Mouse (Mus musculus) brain, embryonic 14.5 days (tissue): ENCODE measurements around the gene Hbs1l. TPM values are rescaled to one million over a fixed set of nuclear protein-coding genes. Genes with fewer than 3 reads are reported as not detected.

Experiments used
- DNase-seq: peaks from one replicate; pipeline ENCODE4 v3.0.0-alpha.2; 2011; ENCODE audit warnings: low read depth
- CTCF ChIP-seq: fragments of 200-500 bp; IDR thresholded peaks from 2 replicates; pipeline ENCODE4 v1.5.1; 2012; ENCODE audit warnings: inconsistent platforms, mild to moderate bottlenecking, moderate library complexity, borderline replicate concordance; ENCODE audit not compliant: insufficient read depth, insufficient read length; ENCODE audit errors: extremely low read depth
- POLR2A ChIP-seq: fragments of 200-500 bp; IDR thresholded peaks from 2 replicates; pipeline ENCODE4 v1.6.1; 2012; ENCODE audit warnings: mild to moderate bottlenecking, inconsistent platforms, borderline replicate concordance; ENCODE audit not compliant: poor library complexity, insufficient read depth, insufficient read length, severe bottlenecking; ENCODE audit errors: extremely low read depth
- polyA plus RNA-seq: library from polyadenylated mRNA; depleted of rRNA; stranded (reverse); fragments of >200 nt; gene quantifications from 2 replicates; pipeline ENCODE4 v1.2.3, GENCODE M21; 2012

Gene Hbs1l
- polyA plus RNA-seq, 1 experiment = 56.6 TPM

DNA sequence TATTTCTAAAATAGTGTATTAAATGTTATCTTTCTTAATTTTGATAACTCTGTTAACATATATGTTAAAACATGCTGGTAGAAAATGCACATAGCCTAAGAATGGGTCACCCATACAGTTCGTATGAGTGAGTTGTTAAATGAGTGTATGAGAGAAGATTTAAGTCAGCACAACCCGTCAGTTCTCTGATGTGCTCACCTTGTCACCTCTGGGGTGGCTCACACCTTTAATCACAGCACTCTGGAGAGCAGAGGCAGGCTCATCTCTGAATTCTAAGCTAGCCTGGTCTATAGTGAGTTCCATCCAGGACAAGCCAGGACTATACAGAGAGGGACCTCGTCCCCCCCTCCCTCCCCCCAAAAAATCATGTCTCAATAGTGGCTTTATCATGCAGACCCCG lies 22.5 kb downstream of the Hbs1l start:
- no peak for TF ChIP-seq POLR2A
- no peak for TF ChIP-seq CTCF

DNA sequence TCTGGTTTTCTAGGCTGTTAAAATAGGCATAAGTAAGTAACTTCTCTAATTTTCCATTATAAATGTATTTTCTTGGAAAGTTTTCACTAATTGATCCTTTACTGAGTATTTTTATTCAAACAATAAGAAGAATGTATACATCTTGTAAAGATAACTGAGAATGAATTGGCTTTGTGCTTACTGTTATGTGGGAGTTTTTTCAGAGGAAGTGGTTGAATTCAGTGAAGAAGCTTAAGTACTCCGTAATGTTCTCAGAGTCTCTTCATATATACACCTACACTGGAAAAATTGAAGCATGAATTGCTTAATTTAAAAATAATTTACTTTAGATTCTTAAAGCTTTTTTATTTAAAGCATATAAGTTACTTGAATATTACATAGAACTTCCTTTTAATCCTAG lies 23.2 kb downstream of the Hbs1l start:
- no peak for DNase-seq
- TF ChIP-seq CTCF (no peak), POLR2A (no peak)

More for the DNA sequence above, 22.5 kb downstream of the Hbs1l start:
- no peak for DNase-seq

- no peak for DNase-seq
- TF ChIP-seq CTCF (no peak), POLR2A (no peak)
Observed at GRCm38 (mm10) chr10:21320601-21321000, 24.8 kb downstream of the Hbs1l start.

- TF ChIP-seq CTCF = no peak
- TF ChIP-seq POLR2A = no peak
- DNase-seq = no peak
Observed at GRCm38 (mm10) chr10:21326352-21326751, 30.6 kb downstream of the Hbs1l start.

- no peak for DNase-seq
- no peak for TF ChIP-seq CTCF
- no peak for TF ChIP-seq POLR2A
Observed at GRCm38 (mm10) chr10:21327605-21328135, 31.9 kb downstream of the Hbs1l start.

- TF ChIP-seq POLR2A (no peak), CTCF (no peak)
- no peak for DNase-seq
Observed at GRCm38 (mm10) chr10:21334349-21335105, 38.7 kb downstream of the Hbs1l start.

GRCm38 (mm10) chr10:21335534-21335933 lies 39.8 kb downstream of the Hbs1l start:
- TF ChIP-seq POLR2A (no peak), CTCF (no peak)
- no peak for DNase-seq

GRCm38 (mm10) chr10:21337191-21337590 lies 41.4 kb downstream of the Hbs1l start:
- TF ChIP-seq POLR2A = no peak
- TF ChIP-seq CTCF = peak; percentile 40; the same call in 1 of the 2 replicates
- no peak for DNase-seq

DNA sequence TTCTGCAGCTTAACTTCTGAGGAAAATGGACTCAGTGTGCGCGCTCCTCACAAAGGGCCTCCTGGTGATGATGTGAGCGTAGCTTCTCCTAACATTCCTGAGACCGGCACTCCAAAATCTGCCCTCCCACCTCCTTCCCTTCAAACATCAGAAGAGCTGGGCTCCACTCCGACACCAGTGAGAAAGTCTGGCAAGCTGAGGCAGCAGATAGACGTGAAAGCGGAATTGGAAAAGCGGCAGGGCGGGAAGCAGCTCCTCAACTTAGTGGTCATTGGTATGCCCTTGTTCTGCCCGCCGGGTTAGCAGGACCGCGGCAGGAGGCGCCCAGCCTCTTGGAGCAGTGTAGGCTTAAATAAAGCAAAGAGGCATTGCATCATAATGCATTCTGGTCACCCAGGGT lies 45.9 kb downstream of the Hbs1l start:
- no peak for DNase-seq
- TF ChIP-seq POLR2A (no peak), CTCF (no peak)

GRCm38 (mm10) chr10:21342331-21343005 lies 46.7 kb downstream of the Hbs1l start:
- no peak for DNase-seq
- TF ChIP-seq POLR2A = no peak

DNA sequence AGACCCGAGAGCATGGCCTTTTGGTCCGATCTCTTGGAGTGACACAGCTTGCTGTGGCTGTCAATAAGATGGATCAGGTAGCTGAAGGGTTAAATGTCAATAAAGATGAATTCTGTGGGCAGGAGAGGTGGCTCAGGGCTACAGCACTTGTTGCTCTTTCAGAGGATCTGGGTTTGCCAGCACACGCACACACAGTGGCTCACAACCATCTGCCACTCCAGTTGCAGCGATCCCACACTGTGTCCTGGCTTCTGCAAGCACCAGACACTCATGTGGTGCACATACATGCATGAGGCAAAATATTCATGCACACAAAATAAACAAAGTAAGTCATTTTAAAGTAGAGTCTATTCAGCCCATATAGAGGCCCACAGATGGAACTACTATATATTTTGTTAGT lies 51.6 kb downstream of the Hbs1l start:
- peak; percentile 24 for DNase-seq

More for the DNA sequence above, 51.6 kb downstream of the Hbs1l start:
- TF ChIP-seq CTCF = no peak
- no peak for TF ChIP-seq POLR2A
